Mouse (Mus musculus): Measurements from ENCODE around the gene Ube2l6.

GRCm38 (mm10) chr2:84777706-84778105 is 20.9 kb upstream of the Ube2l6 start:
- no peak for TF ChIP-seq CTCF (IDR thresholded peaks at IDR 0.05; ENCODE audit: low read depth)
- no peak for TF ChIP-seq EP300 (optimal IDR thresholded peaks at IDR 0.05)

Measured in stomach, postnatal 0 days (tissue).